Mouse (Mus musculus): ENCODE data around the gene Myo10.

GRCm38 (mm10) chr15:25623556-25624180 lies 1.3 kb downstream of the Myo10 start:
- no peak for TF ChIP-seq GATA1 (IDR thresholded peaks at IDR 0.05; ENCODE audit: borderline replicate concordance, low read length)
- no peak for TF ChIP-seq FLI1 (IDR thresholded peaks at IDR 0.05; ENCODE audit: low read length)
